Mouse (Mus musculus): ENCODE data around the gene Oaz1. TPM values are rescaled to one million over a fixed set of nuclear protein-coding genes. Genes with fewer than 3 reads are reported as not detected.

Gene Oaz1
- total RNA-seq, 4 experiments from 2014 or later, result 735 to 1,031 (median 850) TPM

- DNase-seq (ENCODE audit: low spot score in 2 of 2), result no peak
Measured at GRCm38 (mm10) chr10:80845055-80845693, 18.7 kb downstream of the Oaz1 start.

- DNase-seq (ENCODE audit: low spot score in 2 of 2), result no peak
Measured at GRCm38 (mm10) chr10:80845732-80846131, 19.3 kb downstream of the Oaz1 start.

GRCm38 (mm10) chr10:80848571-80848970 lies 22.1 kb downstream of the Oaz1 start:
- peak; percentile 71 to 72 for DNase-seq (ENCODE audit: low spot score in 2 of 2)

GRCm38 (mm10) chr10:80854913-80855748 lies 28.7 kb downstream of the Oaz1 start, which contains the start of the genes Lsm7 and Sppl2b:
Lsm7 (minus strand) TSS chr10:80855209.
Sppl2b (plus strand) TSS chr10:80855275.
- DNase-seq (ENCODE audit: low spot score in 2 of 2), result peak; percentile 92 to 95

DNA sequence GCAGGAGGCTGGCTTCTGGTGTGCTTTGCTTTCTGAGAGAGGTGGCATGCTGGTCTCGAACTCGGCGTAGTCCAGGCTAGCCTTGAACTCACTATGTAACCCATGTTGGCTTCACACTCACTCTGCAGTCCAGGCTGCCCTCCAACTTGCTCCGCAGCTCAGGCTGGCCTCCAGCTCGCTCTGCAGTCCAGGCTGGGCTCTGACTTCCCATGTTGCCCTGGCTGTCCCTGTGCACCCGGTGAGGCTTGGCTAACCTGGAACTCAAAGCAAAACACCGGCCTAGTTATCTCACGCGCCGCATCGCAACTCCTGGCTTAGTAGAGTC lies 29.3 kb downstream of the Oaz1 start:
- no peak for DNase-seq (ENCODE audit: low spot score in 2 of 2)

DNA sequence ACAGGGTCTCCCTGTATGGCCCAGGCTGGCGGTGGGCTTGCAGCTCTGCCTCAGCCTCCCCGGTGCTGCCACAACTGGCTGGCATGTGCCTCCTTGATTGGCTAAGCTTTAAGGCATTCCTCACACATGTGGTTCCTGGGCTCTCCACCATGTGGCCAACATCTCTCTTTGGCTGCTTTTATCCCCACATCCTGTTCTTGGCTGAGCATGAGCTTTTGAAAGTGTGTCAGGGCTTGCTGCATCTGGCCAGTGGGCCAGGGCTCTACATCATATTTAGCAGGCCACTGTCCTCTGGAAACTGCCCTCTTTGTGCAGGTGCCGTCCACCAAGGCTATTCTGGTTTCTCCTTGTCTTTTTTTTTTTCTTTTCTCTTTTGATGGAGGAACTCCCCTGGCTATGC lies 29.8 kb downstream of the Oaz1 start:
- no peak for DNase-seq (ENCODE audit: low spot score in 2 of 2)

GRCm38 (mm10) chr10:80856908-80857307 lies 30.5 kb downstream of the Oaz1 start:
- no peak for DNase-seq (ENCODE audit: low spot score in 2 of 2)

- no peak for DNase-seq (ENCODE audit: low spot score in 2 of 2)
Measured at GRCm38 (mm10) chr10:80857386-80857785, 30.9 kb downstream of the Oaz1 start.

- DNase-seq (ENCODE audit: low spot score in 2 of 2), result no peak
Measured at GRCm38 (mm10) chr10:80857848-80858247, 31.4 kb downstream of the Oaz1 start.

DNA sequence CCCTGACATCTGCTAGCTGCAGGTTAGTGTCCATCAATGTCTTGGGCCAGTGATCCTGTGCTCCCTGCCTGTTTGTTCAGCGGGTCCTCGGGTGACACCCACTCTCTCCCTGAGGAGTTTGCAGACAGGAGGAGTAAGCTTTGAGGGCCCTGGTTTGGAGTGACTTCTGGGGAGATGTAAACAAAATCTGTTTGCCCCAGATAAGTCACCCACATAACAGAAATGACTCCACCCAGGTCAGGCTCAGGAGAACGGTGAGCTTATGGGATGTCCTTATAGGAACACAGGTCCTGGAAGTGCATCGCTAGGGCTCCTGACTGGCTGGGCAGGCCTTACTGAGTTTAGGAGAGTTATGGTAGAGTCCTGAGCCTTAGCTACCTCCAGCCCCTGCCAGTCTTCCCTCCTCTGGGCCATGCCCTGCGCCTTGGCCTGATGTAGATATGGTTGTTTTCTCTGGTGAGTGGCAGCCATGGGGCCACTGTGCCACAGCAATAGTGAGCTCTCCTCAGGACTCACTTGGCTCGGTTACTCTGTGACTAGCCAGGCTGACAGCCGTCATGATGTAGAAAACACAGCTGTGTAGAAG lies 32.0 kb downstream of the Oaz1 start:
- DNase-seq (ENCODE audit: low spot score in 2 of 2), result no peak

DNA sequence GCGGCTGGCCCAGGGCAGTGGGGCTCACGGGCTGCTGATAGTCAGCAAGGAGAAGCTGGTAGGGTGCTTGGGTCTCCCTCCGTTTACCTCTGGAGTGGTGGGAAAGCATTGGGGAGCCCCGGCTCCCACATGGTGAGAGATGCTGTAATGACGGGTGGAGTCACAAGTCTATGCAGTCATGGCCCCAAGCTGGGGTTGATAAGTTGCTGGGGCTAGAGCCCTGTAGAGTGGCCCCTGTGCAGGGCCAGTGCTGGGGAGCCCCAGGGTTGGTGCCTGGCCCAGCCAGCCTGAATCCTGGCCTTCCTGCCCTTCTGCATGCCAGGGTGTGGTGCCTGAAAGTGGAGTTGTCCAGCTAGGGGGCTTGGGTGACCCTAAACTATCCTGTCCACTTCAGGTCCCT lies 35.8 kb downstream of the Oaz1 start:
- no peak for DNase-seq (ENCODE audit: low spot score in 2 of 2)

DNA sequence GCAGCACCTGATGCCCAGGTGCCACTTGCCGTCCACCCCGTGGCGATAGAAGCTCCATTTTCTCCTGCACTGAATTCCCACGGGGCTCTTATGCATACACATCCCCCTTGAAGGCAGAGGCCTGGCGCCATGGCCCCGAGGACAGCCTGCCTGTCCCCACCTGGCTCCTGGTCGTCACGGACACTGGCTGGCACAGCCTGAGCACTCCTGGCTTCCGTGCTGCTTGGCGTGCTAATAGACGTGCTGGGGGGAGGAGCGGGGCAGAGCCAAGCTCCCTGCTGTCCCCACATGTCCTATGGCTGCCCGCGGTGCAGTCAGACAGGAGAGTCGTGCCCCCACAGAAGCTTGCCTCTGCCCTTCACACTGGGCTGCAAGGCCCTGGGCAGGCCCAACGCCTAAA lies 38.0 kb downstream of the Oaz1 start:
- peak; percentile 59 to 77 for DNase-seq (ENCODE audit: low spot score in 2 of 2)

DNA sequence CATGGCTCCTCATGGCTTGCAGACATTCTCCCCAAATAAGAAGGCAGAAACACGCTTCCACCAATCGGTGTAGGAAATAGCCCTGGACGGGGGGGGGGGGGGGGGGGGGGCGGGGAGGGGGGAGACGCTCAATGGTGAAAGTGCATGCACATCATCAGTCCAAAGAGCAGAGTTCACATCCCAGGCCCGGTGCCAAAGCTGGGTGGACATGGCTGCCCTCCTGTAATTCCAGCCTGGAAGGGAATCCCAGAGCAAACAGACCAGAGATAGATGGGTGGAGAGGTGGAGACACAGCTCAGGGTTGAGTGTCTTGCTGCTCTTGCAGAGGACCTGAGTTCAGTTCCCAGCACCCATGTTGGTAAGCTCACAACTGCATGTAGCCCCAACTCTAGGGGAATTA lies 44.5 kb downstream of the Oaz1 start:
- DNase-seq (ENCODE audit: low spot score in 2 of 2), result no peak

- no peak for DNase-seq (ENCODE audit: low spot score in 2 of 2)
Measured at GRCm38 (mm10) chr10:80871581-80871980, 45.1 kb downstream of the Oaz1 start, which contains the start of gene Tmprss9. Tmprss9 (plus strand) TSS chr10:80871848.

GRCm38 (mm10) chr10:80874035-80874434 lies 47.6 kb downstream of the Oaz1 start:
- DNase-seq (ENCODE audit: low spot score in 2 of 2), result peak; percentile 33 to 51

DNA sequence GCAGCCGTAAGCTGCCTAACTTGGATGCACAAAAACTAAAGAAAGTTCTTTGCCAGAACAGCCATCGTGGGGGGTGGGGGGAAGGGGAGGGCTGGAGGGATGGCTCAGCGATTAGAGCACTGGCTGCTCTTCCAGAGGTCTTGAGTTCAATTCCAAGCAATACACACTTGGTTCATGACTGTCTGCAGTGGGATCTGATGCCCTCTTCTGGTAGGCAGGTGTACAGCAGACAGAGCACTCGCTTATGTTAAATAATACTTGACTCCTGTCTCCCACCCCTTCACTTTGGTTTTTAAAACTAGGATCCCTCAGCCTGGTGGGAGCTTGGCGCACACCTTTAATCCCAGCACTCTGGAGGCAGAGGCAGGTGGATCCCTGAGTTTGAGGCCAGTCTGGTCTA lies 49.6 kb downstream of the Oaz1 start:
- DNase-seq (ENCODE audit: low spot score in 2 of 2), result no peak

- DNase-seq (ENCODE audit: low spot score in 2 of 2), result no peak
Measured at GRCm38 (mm10) chr10:80876594-80876993, 50.1 kb downstream of the Oaz1 start.

Small RNAs within 50 kb of the gene (microRNA-seq; reads per million reads assigned to microRNA genes)
- 4.2 reads per million for gene Mir1982

Other genes starting within 250 kb of the Oaz1 start
- 1 to 10 TPM; 1.1 to 2.0 (median 1.3) TPM for gene Klf16, start 249.3 kb upstream of the Oaz1 start, total RNA-seq (2022)
- gene Abhd17a, start 236.3 kb upstream of the Oaz1 start, total RNA-seq (2022), result 10 to 100 TPM; 70.5 to 80.7 (median 77.3) TPM
- gene Scamp4, start 223.8 kb upstream of the Oaz1 start, total RNA-seq (2022), result 10 to 100 TPM; 17.4 to 21.2 (median 19.2) TPM
- gene Adat3, start 223.8 kb upstream of the Oaz1 start, total RNA-seq (2022), result under 1 TPM in 3 of 4 experiments, not detected in 1; 0.29 to 0.43 (median 0.36) TPM
- gene Gm49322, start 220.6 kb upstream of the Oaz1 start, total RNA-seq (2022), result under 1 TPM in 2 of 4 experiments, not detected in 2; 0.20 to 0.24 TPM
- gene Csnk1g2, start 203.8 kb upstream of the Oaz1 start, total RNA-seq (2022), result 100 to 1,000 TPM; 124 to 147 (median 144) TPM
- gene Btbd2, start 169.6 kb upstream of the Oaz1 start, total RNA-seq (2022), result 10 to 100 TPM; 36.7 to 40.7 (median 39.7) TPM
- gene Mknk2, start 148.5 kb upstream of the Oaz1 start, total RNA-seq (2022), result 100 to 1,000 TPM; 226 to 292 (median 253) TPM
- gene Mob3a, start 124.7 kb upstream of the Oaz1 start, total RNA-seq (2022), result 1 to 10 TPM; 2.6 to 3.6 (median 3.4) TPM
- 1 to 10 TPM; 1.0 to 3.1 (median 2.7) TPM for gene Izumo4, start 124.5 kb upstream of the Oaz1 start, total RNA-seq (2022)
- 10 to 100 TPM; 24.1 to 29.3 (median 27.8) TPM for gene Ap3d1, start 84.4 kb upstream of the Oaz1 start, total RNA-seq (2022)
- 10 to 100 TPM; 12.4 to 13.8 (median 13.5) TPM for gene Dot1l, start 71.5 kb upstream of the Oaz1 start, total RNA-seq (2022)
- 10 to 100 TPM; 26.0 to 33.2 (median 29.9) TPM for gene Sf3a2, start 28.5 kb upstream of the Oaz1 start, total RNA-seq (2022)
- gene Plekhj1, start 28.0 kb upstream of the Oaz1 start, total RNA-seq (2022), result 10 to 100 TPM; 24.2 to 34.4 (median 32.0) TPM
- gene Amh, start 21.4 kb upstream of the Oaz1 start, total RNA-seq (2022), result under 1 TPM in 3 of 4 experiments, not detected in 1; 0.22 to 0.40 (median 0.24) TPM
- 100 to 1,000 TPM; 455 to 508 (median 490) TPM for gene Jsrp1, start 13.2 kb upstream of the Oaz1 start, total RNA-seq (2022)
- gene Lingo3, start 17.4 kb downstream of the Oaz1 start, total RNA-seq (2022), result 10 to 100 TPM in 3 of 4 experiments, 1 to 10 TPM in 1; 7.4 to 12.5 (median 10.4) TPM
- 10 to 100 TPM in 3 of 4 experiments, 1 to 10 TPM in 1; 6.2 to 19.0 (median 14.5) TPM for gene Lsm7, start 28.6 kb downstream of the Oaz1 start, total RNA-seq (2022)
- gene Sppl2b, start 28.6 kb downstream of the Oaz1 start, total RNA-seq (2022), result 10 to 100 TPM; 11.3 to 12.5 (median 11.7) TPM
- gene Tmprss9, start 45.2 kb downstream of the Oaz1 start, total RNA-seq (2022), result under 1 TPM in 1 of 4 experiments, not detected in 3; 0.13 TPM
- 100 to 1,000 TPM; 119 to 143 (median 123) TPM for gene Timm13, start 74.3 kb downstream of the Oaz1 start, total RNA-seq (2022)
- 1 to 10 TPM; 2.1 to 4.0 (median 2.3) TPM for gene Lmnb2, start 91.6 kb downstream of the Oaz1 start, total RNA-seq (2022)
- gene Gadd45b, start 103.4 kb downstream of the Oaz1 start, total RNA-seq (2022), result 10 to 100 TPM in 3 of 4 experiments, 1 to 10 TPM in 1; 6.8 to 31.8 (median 26.9) TPM
- gene Gng7, start 188.3 kb downstream of the Oaz1 start, total RNA-seq (2022), result 1 to 10 TPM; 1.1 to 2.7 (median 1.7) TPM
- under 1 TPM in 1 of 4 experiments, not detected in 3; 0.24 TPM for gene Diras1, start 199.0 kb downstream of the Oaz1 start, total RNA-seq (2022)
- gene Slc39a3, start 210.8 kb downstream of the Oaz1 start, total RNA-seq (2022), result 10 to 100 TPM; 12.9 to 15.3 (median 13.9) TPM
- gene Sgta, start 233.5 kb downstream of the Oaz1 start, total RNA-seq (2022), result 100 to 1,000 TPM in 3 of 4 experiments, 10 to 100 TPM in 1; 99.1 to 108 (median 105) TPM
- gene Thop1, start 243.4 kb downstream of the Oaz1 start, total RNA-seq (2022), result 10 to 100 TPM; 21.7 to 24.1 (median 22.9) TPM